Mouse (Mus musculus) intestine, postnatal 0 days (tissue): Measurements from ENCODE around the gene Ebf1. TPM values are rescaled to one million over a fixed set of nuclear protein-coding genes. Genes with fewer than 3 reads are reported as not detected.

ENCODE experiments used
- ATAC-seq: fragments of 200-750 bp; cut with Nextera tagmentation; 2 replicates; pipeline ENCODE4 v1.8.0; 2017; ENCODE audit warnings: mild to moderate bottlenecking, moderate TSS enrichment, moderate library complexity
- H3K27ac ChIP-seq: fragments of 300-500 bp; sonication (generic); 2 replicates; pipeline ENCODE4 v1.5.1; 2014; ENCODE audit warnings: mild to moderate bottlenecking, low read depth, low read length, moderate library complexity
- H3K27me3 ChIP-seq: fragments of 300-500 bp; sonication (generic); replicated peaks from 2 replicates; pipeline ENCODE4 v1.6.1; 2014; ENCODE audit warnings: low read length, mixed read lengths; ENCODE audit not compliant: control insufficient read depth, insufficient read depth
- H3K36me3 ChIP-seq: fragments of 300-500 bp; sonication (generic); 2 replicates; pipeline ENCODE4 v1.6.1; 2014; ENCODE audit warnings: mild to moderate bottlenecking, moderate library complexity; ENCODE audit not compliant: control insufficient read depth, insufficient read depth
- H3K4me1 ChIP-seq: fragments of 300-500 bp; sonication (generic); replicated peaks from 2 replicates; pipeline ENCODE4 v1.6.1; 2014; ENCODE audit warnings: antibody characterized with exemption, low read length, mixed read lengths; ENCODE audit not compliant: control insufficient read depth, insufficient read depth
- H3K4me2 ChIP-seq: fragments of 300-500 bp; sonication (generic); replicated peaks from 2 replicates; pipeline ENCODE4 v1.6.1; 2014; ENCODE audit warnings: low read depth, mild to moderate bottlenecking, moderate library complexity
- H3K4me3 ChIP-seq: fragments of 300-500 bp; sonication (generic); 2 replicates; pipeline ENCODE4 v1.5.1; 2014; ENCODE audit warnings: low read depth, low read length
- H3K9ac ChIP-seq: fragments of 300-500 bp; sonication (generic); 2 replicates; pipeline ENCODE4 v1.6.1; 2014; ENCODE audit warnings: mild to moderate bottlenecking, low read depth, low read length
- H3K9me3 ChIP-seq: fragments of 300-500 bp; sonication (generic); 2 replicates; pipeline ENCODE4 v1.6.1; 2016; ENCODE audit warnings: mixed run types; ENCODE audit not compliant: control insufficient read depth
- CTCF ChIP-seq: sonication (generic); IDR thresholded peaks from 2 replicates; pipeline ENCODE4 v1.5.1; 2016; ENCODE audit warnings: low read depth, mild to moderate bottlenecking, control low read depth, antibody characterized with exemption, moderate library complexity
- WGBS: fragments of 180-500 bp; shearing (Covaris S2); extraction: QIAGEN DNeasy Blood & Tissue Kit; methylation state at CpG from one replicate; pipeline ENCODE4 v1.1.7; 2014; 5-methylcytosine and 5-hydroxymethylcytosine counted together
- polyA plus RNA-seq: library from polyadenylated mRNA; unstranded; fragments of >200 nt; fragmentation: Nextera tagmentation; extraction: Ambion mirVana; gene quantifications from 2 replicates; pipeline ENCODE4 v1.2.1, GENCODE M21; 2015

The Ebf1 gene
- polyA plus RNA-seq, 1 experiment from 2014 or later = 4.0 TPM

DNA sequence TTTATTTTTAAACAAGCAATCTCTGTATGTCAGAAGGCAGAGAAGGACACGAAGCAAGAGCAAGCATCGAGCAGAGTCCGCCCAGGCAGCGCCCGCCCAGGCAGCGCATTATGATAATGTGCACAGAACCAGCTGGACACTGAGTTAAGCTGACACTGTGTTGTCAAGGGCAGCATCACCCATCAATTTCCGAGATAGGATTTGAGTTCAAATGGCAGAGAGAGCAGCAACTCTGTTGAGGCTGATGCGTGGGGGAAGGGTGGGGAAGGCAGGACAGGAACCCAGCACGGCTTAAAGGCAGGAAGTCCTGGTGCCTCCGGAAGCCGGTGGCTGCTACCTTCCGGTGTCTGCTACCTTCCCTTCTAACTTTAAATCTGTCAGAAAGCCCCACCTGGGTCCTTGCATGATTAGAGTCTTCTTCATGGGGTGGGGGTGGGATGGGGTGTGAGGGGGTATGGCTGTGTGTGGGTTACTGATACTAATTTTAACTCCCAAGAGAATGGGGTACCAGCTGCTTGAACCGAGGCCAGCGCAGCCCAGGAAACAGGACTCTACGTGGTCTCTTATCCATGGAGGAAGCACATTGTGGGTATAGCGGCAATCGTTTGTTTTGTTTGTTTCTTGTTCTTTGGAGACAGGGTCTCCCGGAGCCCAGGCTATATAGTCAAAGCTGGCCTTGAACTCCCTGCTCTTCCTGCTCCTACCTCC, 275.9 kb downstream of the Ebf1 start:
- no peaks in the 10 kb centered on the region for H3K9me3 ChIP-seq
- no peak overlapping the region for H3K27ac ChIP-seq
- no peak overlapping the region for H3K4me2 ChIP-seq
- TF ChIP-seq CTCF = no peak
- no peak overlapping the region for H3K9ac ChIP-seq
- ATAC-seq = no peak
- H3K27me3 ChIP-seq = no peaks in the 10 kb centered on the region
- no peaks in the 10 kb centered on the region for H3K4me1 ChIP-seq
- 57% methylated on average over 18 of the region's 18 CpGs for WGBS
- H3K36me3 ChIP-seq = no peaks in the 10 kb centered on the region
- H3K4me3 ChIP-seq = no peak overlapping the region

DNA sequence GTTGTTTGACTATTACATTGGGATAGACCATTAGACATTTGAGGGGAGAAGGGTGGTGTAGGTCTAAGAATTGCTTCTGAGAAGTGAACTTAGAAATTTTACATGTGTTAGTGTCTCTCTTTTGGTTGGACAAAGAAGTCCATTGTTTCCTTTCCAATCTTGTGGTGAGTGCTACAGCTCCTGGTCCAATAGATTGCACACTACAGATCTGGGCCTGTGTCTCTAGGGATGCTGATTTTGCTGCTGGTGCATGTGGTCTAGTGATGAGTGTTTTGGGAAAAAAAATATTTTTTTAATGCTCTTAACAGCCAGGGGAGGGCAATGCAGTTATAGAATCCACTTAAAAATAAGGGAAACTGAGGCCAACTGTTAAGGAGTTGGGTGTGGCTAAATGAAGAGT, 276.9 kb downstream of the Ebf1 start:
- Histone ChIP-seq H3K4me2 (no peak overlapping the region), H3K36me3 (no peaks in the 10 kb centered on the region), H3K4me3 (no peak overlapping the region), H3K9me3 (no peaks in the 10 kb centered on the region), H3K27me3 (no peaks in the 10 kb centered on the region), H3K9ac (no peak overlapping the region), H3K27ac (no peak overlapping the region), H3K4me1 (no peaks in the 10 kb centered on the region)
- ATAC-seq = no peak
- no peak for TF ChIP-seq CTCF

GRCm38 (mm10) chr11:44894798-44895197, 277.7 kb downstream of the Ebf1 start:
- Histone ChIP-seq H3K27ac (no peak overlapping the region), H3K4me1 (no peaks in the 10 kb centered on the region), H3K4me3 (no peak overlapping the region), H3K36me3 (no peaks in the 10 kb centered on the region), H3K9me3 (no peaks in the 10 kb centered on the region), H3K4me2 (no peak overlapping the region), H3K27me3 (no peaks in the 10 kb centered on the region), H3K9ac (no peak overlapping the region)
- ATAC-seq = no peak
- WGBS = 90% methylated on average over 4 of the region's 4 CpGs
- no peak for TF ChIP-seq CTCF

- ATAC-seq = no peak
- H3K27me3 ChIP-seq = no peaks in the 10 kb centered on the region
- no peak overlapping the region for H3K4me2 ChIP-seq
- H3K9me3 ChIP-seq = no peaks in the 10 kb centered on the region
- H3K9ac ChIP-seq = no peak overlapping the region
- 88% methylated on average over 1 of the region's 1 CpGs for WGBS
- no peak overlapping the region for H3K4me3 ChIP-seq
- TF ChIP-seq CTCF = no peak
- H3K4me1 ChIP-seq = no peaks in the 10 kb centered on the region
- H3K27ac ChIP-seq = no peak overlapping the region
- no peaks in the 10 kb centered on the region for H3K36me3 ChIP-seq
Measured at GRCm38 (mm10) chr11:44895893-44896292, 278.8 kb downstream of the Ebf1 start.

DNA sequence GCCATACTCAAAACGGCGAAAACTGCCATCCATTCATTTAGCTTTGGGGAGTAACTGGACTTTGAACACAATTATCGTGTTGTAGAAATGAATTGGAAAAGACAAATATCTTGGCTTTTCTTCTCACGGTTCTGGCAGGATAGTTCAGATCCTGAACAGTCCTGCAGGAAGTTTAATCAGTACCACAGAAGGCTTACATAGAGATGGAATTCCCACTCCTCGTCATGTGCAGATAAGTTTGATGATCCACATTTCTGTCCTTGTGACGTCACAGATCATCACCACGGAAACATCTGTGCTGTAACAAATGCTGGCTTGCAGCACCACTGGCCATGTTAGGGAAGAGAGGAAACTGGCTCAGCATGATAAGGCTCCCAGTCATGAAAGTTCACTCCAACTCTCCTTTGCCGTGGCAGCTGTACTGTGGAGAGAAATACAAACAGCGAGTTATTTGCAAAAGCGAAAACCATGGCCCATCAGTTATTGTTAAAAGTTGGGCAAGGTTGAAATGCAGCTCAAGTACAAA, 280.1 kb downstream of the Ebf1 start:
- Histone ChIP-seq H3K36me3 (no peaks in the 10 kb centered on the region), H3K27ac (no peak overlapping the region), H3K4me3 (no peak overlapping the region), H3K9ac (no peak overlapping the region), H3K9me3 (no peaks in the 10 kb centered on the region), H3K4me2 (no peak overlapping the region), H3K4me1 (no peaks in the 10 kb centered on the region), H3K27me3 (no peaks in the 10 kb centered on the region)
- TF ChIP-seq CTCF = no peak
- 47% methylated on average over 10 of the region's 10 CpGs for WGBS
- no peak for ATAC-seq

DNA sequence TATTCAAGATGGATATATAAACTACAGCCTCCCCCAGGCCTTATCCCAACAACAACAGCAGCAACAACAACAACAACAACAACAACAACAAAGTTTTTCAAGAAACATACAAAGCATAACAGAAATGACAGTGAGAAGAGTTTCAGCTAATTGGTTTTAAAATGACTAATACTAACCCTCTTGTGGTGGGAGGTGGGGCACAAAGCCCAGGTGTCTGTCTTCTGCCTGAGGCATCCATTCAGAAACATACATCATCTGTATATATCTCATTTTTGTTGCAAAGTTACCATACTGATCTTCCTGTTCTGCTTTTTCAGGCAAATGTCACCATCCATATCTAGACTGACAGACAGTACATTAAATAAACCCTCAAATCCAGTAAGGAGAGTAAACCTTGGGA, 282.4 kb downstream of the Ebf1 start:
- ATAC-seq = no peak
- no peak overlapping the region for H3K4me2 ChIP-seq
- H3K9me3 ChIP-seq = no peaks in the 10 kb centered on the region
- TF ChIP-seq CTCF = no peak
- no peak overlapping the region for H3K9ac ChIP-seq
- no peaks in the 10 kb centered on the region for H3K27me3 ChIP-seq
- H3K36me3 ChIP-seq = no peaks in the 10 kb centered on the region
- no peak overlapping the region for H3K4me3 ChIP-seq
- H3K27ac ChIP-seq = no peak overlapping the region
- no peaks in the 10 kb centered on the region for H3K4me1 ChIP-seq

- H3K4me1 ChIP-seq = no peaks in the 10 kb centered on the region
- H3K9me3 ChIP-seq = no peaks in the 10 kb centered on the region
- no peak overlapping the region for H3K27ac ChIP-seq
- no peak for TF ChIP-seq CTCF
- WGBS = 83% methylated on average over 7 of the region's 7 CpGs
- no peaks in the 10 kb centered on the region for H3K27me3 ChIP-seq
- H3K36me3 ChIP-seq = no peaks in the 10 kb centered on the region
- no peak for ATAC-seq
- H3K4me2 ChIP-seq = no peak overlapping the region
- H3K9ac ChIP-seq = no peak overlapping the region
- no peak overlapping the region for H3K4me3 ChIP-seq
Measured at GRCm38 (mm10) chr11:44899965-44900364, 282.8 kb downstream of the Ebf1 start.
